Mouse (Mus musculus) midbrain, embryonic 14.5 days (tissue): ENCODE results near the gene Pgs1. TPM values are rescaled to one million over a fixed set of nuclear protein-coding genes. Genes with fewer than 3 reads are reported as not detected.

ENCODE experiments used
- ATAC-seq: fragments of 200-750 bp; cut with Nextera tagmentation; 2 replicates; pipeline ENCODE4 v1.8.0; 2017; ENCODE audit warnings: moderate number of reproducible peaks, moderate library complexity; ENCODE audit not compliant: low FRiP score, low TSS enrichment
- DNase-seq: peaks from one replicate; pipeline ENCODE4 v3.0.0-alpha.2; 2015
- H3K27ac ChIP-seq: fragments of 300-500 bp; sonication (generic); replicated peaks from 2 replicates; pipeline ENCODE4 v1.5.1; 2014; ENCODE audit warnings: mild to moderate bottlenecking, low read depth, low read length, moderate library complexity
- H3K27me3 ChIP-seq: fragments of 300-500 bp; sonication (generic); 2 replicates; pipeline ENCODE4 v1.6.1; 2014; ENCODE audit warnings: low read length, control low read depth, mixed read lengths; ENCODE audit not compliant: control insufficient read depth, insufficient read depth
- H3K36me3 ChIP-seq: fragments of 300-500 bp; sonication (generic); 2 replicates; pipeline ENCODE4 v1.6.1; 2014; ENCODE audit warnings: low read length, control low read depth; ENCODE audit not compliant: control insufficient read depth, insufficient read depth
- H3K4me1 ChIP-seq: fragments of 300-500 bp; sonication (generic); 2 replicates; pipeline ENCODE4 v1.6.1; 2014; ENCODE audit warnings: mild to moderate bottlenecking, antibody characterized with exemption, low read length, control low read depth; ENCODE audit not compliant: control insufficient read depth, insufficient read depth
- H3K4me2 ChIP-seq: fragments of 300-500 bp; sonication (generic); 2 replicates; pipeline ENCODE4 v1.6.1; 2014; ENCODE audit warnings: mild to moderate bottlenecking, low read length, moderate library complexity
- H3K4me3 ChIP-seq: fragments of 300-500 bp; sonication (generic); replicated peaks from 2 replicates; pipeline ENCODE4 v1.5.1; 2014; ENCODE audit warnings: low read depth, low read length
- H3K9ac ChIP-seq: fragments of 300-500 bp; sonication (generic); replicated peaks from 2 replicates; pipeline ENCODE4 v1.6.1; 2014; ENCODE audit warnings: mild to moderate bottlenecking, low read length, moderate library complexity
- H3K9me3 ChIP-seq: fragments of 300-500 bp; sonication (generic); 2 replicates; pipeline ENCODE4 v1.6.1; 2016; ENCODE audit warnings: low read length, control low read depth, mixed read lengths; ENCODE audit not compliant: control insufficient read depth
- WGBS: fragments of 180-500 bp; shearing (Covaris S2); extraction: QIAGEN DNeasy Blood & Tissue Kit; methylation state at CpG from one replicate; pipeline ENCODE4 v1.1.7; 2014; 5-methylcytosine and 5-hydroxymethylcytosine counted together
- polyA plus RNA-seq: library from polyadenylated mRNA; unstranded; fragments of >200 nt; fragmentation: Nextera tagmentation; extraction: Ambion mirVana; gene quantifications from 2 replicates; pipeline ENCODE4 v1.2.1, GENCODE M21; 2014

Pgs1 gene
- polyA plus RNA-seq, 1 experiment from 2014 or later: 47.9 TPM

- H3K27me3 ChIP-seq: no peaks in the 10 kb centered on the region
- no peaks in the 10 kb centered on the region for H3K9me3 ChIP-seq
- WGBS: 62% methylated on average over 17 of the region's 17 CpGs
- H3K4me1 ChIP-seq: peaks cover 22% of the 10 kb centered on the region
- no peak overlapping the region for H3K4me2 ChIP-seq
- H3K36me3 ChIP-seq: no peaks in the 10 kb centered on the region
- H3K9ac ChIP-seq: no peak overlapping the region
- H3K27ac ChIP-seq: no peak overlapping the region
- DNase-seq (no peak), ATAC-seq (no peak)
- no peak overlapping the region for H3K4me3 ChIP-seq
These were observed 26.2 kb upstream of the Pgs1 start for GRCm38 (mm10) chr11:117959741-117960381.

GRCm38 (mm10) chr11:117960601-117961000, 25.5 kb upstream of the Pgs1 start:
- H3K27ac ChIP-seq: no peak overlapping the region

DNA sequence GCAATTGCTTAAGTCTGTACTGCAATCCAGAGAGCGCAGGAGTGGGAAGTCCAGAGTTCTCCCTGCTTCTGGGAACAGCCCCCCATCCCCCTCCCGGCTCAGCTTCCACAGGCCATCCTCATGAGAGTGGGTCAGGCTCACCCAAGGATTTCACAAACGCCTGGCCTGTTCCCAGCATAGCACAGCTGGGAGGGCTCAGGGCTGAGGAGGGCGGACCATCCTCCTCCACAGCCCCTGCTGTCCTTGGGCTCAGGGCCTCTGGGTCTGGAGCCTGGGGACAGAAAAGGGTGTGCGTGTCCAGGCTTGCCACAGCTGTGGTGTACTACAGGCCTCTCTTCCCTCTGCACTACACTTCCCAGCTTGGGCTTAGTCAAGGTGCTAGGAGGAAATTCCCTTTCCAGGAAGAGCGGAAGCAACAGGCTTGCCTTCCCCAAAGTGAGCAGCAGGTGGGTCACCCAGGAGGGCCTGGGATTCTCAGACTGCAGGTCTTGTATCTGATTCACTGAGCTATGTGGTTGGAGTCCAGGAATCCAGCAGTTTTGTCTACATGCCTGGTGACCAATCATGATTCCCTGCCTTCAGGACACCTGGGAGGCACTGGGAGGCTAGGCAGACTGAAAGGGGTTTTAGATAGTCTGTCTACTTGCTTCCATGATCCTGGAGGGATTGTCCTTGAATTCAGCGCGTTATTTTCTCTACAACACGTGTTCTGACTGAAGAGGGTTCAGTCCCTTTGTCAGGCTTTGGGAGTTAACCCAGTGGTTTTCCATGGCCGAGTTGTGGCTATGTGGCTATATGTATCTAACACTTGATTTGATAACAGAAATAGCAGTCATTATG, 23.6 kb upstream of the Pgs1 start:
- no peak for DNase-seq
- Histone ChIP-seq H3K4me2 (peak overlapping the region; percentile 68), H3K4me1 (peaks cover 48% of the 10 kb centered on the region), H3K27ac (peak overlapping the region; percentile 42; the same call in 1 of the 2 replicates), H3K9me3 (no peaks in the 10 kb centered on the region), H3K36me3 (no peaks in the 10 kb centered on the region), H3K27me3 (peaks cover 18% of the 10 kb centered on the region), H3K9ac (no peak overlapping the region), H3K4me3 (peak overlapping the region; percentile 34; the same call in 1 of the 2 replicates)
- no peak for ATAC-seq
- WGBS: 30% methylated on average over 10 of the region's 10 CpGs

More at GRCm38 (mm10) chr11:117960601-117961000, 25.5 kb upstream of the Pgs1 start:
- Histone ChIP-seq H3K9me3 (no peaks in the 10 kb centered on the region), H3K4me1 (peaks cover 29% of the 10 kb centered on the region), H3K36me3 (no peaks in the 10 kb centered on the region), H3K27me3 (no peaks in the 10 kb centered on the region; the same call in 1 of the 2 replicates), H3K4me3 (no peak overlapping the region), H3K4me2 (no peak overlapping the region), H3K9ac (no peak overlapping the region)
- no peak for DNase-seq
- no peak for ATAC-seq

DNA sequence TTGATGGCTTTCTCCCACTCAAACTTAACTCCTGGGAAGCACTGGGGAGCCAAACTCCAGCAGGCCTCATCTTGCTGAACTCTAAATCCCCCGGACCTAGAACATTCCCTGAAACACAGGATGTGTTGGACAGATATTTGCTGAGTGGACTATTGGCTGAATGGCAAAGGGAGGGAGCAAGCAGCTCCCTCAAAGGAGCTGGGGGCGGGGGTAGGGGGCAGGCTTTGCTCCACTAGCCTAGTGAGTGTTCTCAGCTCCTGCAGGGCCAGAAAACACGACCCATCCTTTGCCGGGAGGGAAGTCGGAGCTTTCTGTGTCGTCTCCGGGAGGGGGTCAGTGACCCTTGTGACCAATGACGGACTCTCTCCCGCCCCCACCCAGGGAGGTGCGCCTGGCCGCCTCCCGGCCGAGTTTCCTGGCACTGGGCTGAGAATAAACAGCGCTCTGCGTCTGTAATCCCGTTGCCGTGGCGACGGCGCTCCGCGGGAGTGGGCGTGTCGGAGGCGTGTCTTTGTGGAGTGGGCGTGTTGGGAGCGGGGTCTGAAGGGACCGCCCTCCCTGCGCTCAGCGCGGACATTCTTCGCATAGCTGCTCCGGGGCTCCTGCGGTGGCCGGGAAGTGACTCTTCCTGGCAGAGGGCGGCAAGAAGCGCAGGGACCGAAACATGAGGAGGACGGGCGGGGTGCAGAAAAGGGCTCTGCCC, 22.9 kb upstream of the Pgs1 start:
- peak overlapping the region; percentile 42; the same call in 1 of the 2 replicates for H3K27ac ChIP-seq
- H3K36me3 ChIP-seq: no peaks in the 10 kb centered on the region
- peak overlapping the region; percentile 34 for H3K4me3 ChIP-seq
- DNase-seq (peak; percentile 96), ATAC-seq (peak; percentile 90)
- H3K27me3 ChIP-seq: peaks cover 19% of the 10 kb centered on the region
- H3K9ac ChIP-seq: no peak overlapping the region; the same call in 1 of the 2 replicates
- under 1% methylated on average over 40 of the region's 40 CpGs for WGBS
- H3K4me2 ChIP-seq: peak overlapping the region; percentile 68
- H3K9me3 ChIP-seq: no peaks in the 10 kb centered on the region
- H3K4me1 ChIP-seq: peaks cover 55% of the 10 kb centered on the region

DNA sequence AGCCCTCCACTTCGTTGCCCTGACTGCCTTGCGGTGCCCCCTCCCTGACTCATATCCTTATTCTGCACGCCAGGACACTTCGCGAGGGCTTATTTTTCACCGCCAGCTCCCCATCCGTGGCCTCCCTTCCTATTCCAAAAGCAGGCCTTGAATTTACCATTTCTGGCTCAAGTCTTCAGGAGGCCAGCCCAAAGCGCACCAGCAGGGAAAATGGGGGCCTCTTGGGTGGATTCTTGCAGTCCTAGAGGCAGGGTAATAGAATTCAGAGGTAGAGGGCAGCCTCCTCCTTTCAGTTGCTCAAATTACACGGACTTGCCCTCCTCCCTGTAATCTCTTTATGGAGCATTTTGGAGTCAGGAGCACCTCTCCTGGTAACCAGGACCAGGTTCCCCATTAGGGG, 22.2 kb upstream of the Pgs1 start:
- H3K9me3 ChIP-seq: no peaks in the 10 kb centered on the region
- WGBS: 2% methylated on average over 9 of the region's 9 CpGs
- ATAC-seq (no peak), DNase-seq (no peak)
- no peak overlapping the region; the same call in 1 of the 2 replicates for H3K9ac ChIP-seq
- H3K36me3 ChIP-seq: no peaks in the 10 kb centered on the region
- peak overlapping the region; percentile 68 for H3K4me2 ChIP-seq
- H3K27ac ChIP-seq: 0 out of 2 replicates have a peak overlapping the region, but pooled peaks have one; percentile 10
- H3K27me3 ChIP-seq: peaks cover 19% of the 10 kb centered on the region
- H3K4me1 ChIP-seq: peaks cover 58% of the 10 kb centered on the region
- H3K4me3 ChIP-seq: peak overlapping the region; percentile 34

- Histone ChIP-seq H3K4me1 (peaks cover 58% of the 10 kb centered on the region), H3K27me3 (peaks cover 19% of the 10 kb centered on the region), H3K9me3 (no peaks in the 10 kb centered on the region), H3K4me2 (peak overlapping the region; percentile 68; the same call in 1 of the 2 replicates), H3K9ac (no peak overlapping the region), H3K4me3 (no peak overlapping the region), H3K27ac (no peak overlapping the region), H3K36me3 (no peaks in the 10 kb centered on the region)
- DNase-seq: no peak
- ATAC-seq: no peak
- WGBS: 15% methylated on average over 1 of the region's 1 CpGs
These were observed 21.8 kb upstream of the Pgs1 start for GRCm38 (mm10) chr11:117964294-117964693.

DNA sequence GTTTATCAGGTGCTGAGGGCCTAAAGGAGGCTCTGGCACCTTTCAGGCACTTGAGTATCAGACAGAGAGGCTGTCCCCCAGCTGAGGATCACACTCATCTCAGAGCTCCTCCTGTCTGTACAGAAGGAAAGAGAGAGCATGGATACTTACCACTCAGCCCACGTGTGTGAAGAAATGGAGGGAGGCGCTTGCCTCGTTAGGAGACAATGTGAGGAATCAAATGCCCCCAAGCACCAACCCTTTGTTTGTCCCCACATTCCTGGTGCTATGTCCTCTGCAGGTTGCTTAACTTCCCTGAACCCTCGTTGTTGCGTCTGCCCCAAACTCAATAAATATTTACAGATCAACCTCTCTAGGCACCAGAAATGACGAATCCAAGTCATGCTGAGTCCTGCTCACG, 21.0 kb upstream of the Pgs1 start:
- ATAC-seq (no peak), DNase-seq (no peak)
- Histone ChIP-seq H3K4me1 (peaks cover 62% of the 10 kb centered on the region), H3K4me2 (no peak overlapping the region), H3K27me3 (peaks cover 19% of the 10 kb centered on the region), H3K36me3 (no peaks in the 10 kb centered on the region), H3K4me3 (no peak overlapping the region), H3K27ac (no peak overlapping the region), H3K9me3 (no peaks in the 10 kb centered on the region), H3K9ac (no peak overlapping the region)
- 26% methylated on average over 7 of the region's 7 CpGs for WGBS

DNA sequence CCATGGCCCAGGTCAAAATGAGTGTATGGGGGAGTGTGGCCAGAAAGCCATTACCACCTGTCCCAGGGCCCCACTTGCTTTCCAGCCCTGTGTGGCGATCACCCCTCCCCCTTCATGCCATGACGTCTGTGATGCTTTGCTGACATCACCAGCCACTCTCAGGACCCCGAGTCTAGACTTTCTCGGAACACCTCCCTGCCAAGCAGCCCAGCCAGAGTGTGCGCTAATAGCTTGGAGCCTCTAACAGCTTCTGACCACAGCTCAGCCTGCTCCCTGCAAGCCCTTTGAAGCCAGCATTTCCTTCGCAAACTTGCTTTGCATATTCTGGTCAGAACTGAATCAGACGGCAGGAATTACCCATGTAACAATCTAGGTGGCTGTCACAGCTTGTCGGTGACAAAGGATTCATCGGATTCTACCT, 20.5 kb upstream of the Pgs1 start:
- ATAC-seq (no peak), DNase-seq (peak; percentile 49)
- no peak overlapping the region for H3K4me3 ChIP-seq
- no peak overlapping the region for H3K9ac ChIP-seq
- no peaks in the 10 kb centered on the region for H3K9me3 ChIP-seq
- peak overlapping the region; percentile 3; the same call in 1 of the 2 replicates for H3K4me2 ChIP-seq
- H3K4me1 ChIP-seq: peaks cover 62% of the 10 kb centered on the region
- no peak overlapping the region for H3K27ac ChIP-seq
- WGBS: 14% methylated on average over 9 of the region's 9 CpGs
- H3K36me3 ChIP-seq: no peaks in the 10 kb centered on the region
- H3K27me3 ChIP-seq: peaks cover 19% of the 10 kb centered on the region
